Mouse (Mus musculus): ENCODE data around the gene Asb2.

DNA sequence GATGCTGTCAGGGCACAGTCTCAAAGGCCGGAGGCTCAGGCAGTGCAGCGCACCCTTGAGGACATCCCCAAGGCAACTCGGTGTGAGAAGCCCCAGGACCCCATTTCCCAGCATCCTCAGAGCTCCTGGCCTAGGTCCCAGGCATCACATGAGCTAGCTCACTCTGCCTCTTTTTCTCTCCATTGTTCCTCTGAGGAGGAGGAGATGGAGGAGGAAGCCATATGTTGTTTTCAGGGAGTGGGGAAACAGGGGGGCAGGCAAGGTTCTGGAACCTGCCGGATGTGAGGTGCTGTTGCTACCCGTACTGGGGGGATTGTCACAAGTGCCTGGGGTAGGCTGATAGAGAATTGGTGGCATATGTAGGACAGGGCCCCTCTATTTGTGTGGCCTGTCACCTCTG lies 20.3 kb upstream of the Asb2 start:
- TF ChIP-seq GATA1 (IDR thresholded peaks at IDR 0.05; ENCODE audit: borderline replicate concordance, low read length), result no peak
- no peak for TF ChIP-seq FLI1 (IDR thresholded peaks at IDR 0.05; ENCODE audit: low read length)
